In genomic region chr14:103054731-103055130, GRCm38 (mm10) we compare ENCODE assay signal across 40 mouse cellular contexts. TPM values are rescaled to one million over a fixed set of nuclear protein-coding genes. Genes with fewer than 3 reads are reported as not detected.
"Had no signal": no experiment of that assay in that cellular context is flagged by ENCODE, and none has a peak within 500 bp of the region (broad histone marks: within the 10 kb centered on the region; RNA-seq: fewer than 3 reads in every experiment).

No protein-coding gene starts in this region.

- H3K27ac ChIP-seq: limb, embryonic 10.5 days; limb, embryonic 12.5 days; limb, embryonic 13.5 days; limb, embryonic 15.5 days; liver, embryonic 12.5 days; liver, embryonic 13.5 days; liver, embryonic 14.5 days; liver, embryonic 15.5 days; lung, embryonic 15.5 days; macrophage; midbrain, embryonic 10.5 days; midbrain, embryonic 12.5 days; midbrain, embryonic 15.5 days; neural tube, embryonic 12.5 days; neural tube, embryonic 13.5 days had no signal

- H3K4me3 ChIP-seq: limb, embryonic 10.5 days; limb, embryonic 12.5 days; limb, embryonic 13.5 days; limb, embryonic 15.5 days; liver, embryonic 12.5 days; liver, embryonic 13.5 days; liver, embryonic 15.5 days; lung, embryonic 15.5 days; megakaryocyte, embryonic 14.5 days; midbrain, embryonic 10.5 days; midbrain, embryonic 12.5 days; midbrain, embryonic 15.5 days; myocyte; neural tube, embryonic 12.5 days; neural tube, embryonic 13.5 days had no signal

- H3K36me3 ChIP-seq: limb, embryonic 10.5 days; limb, embryonic 12.5 days; limb, embryonic 13.5 days; limb, embryonic 15.5 days; liver, embryonic 12.5 days; liver, embryonic 13.5 days; liver, embryonic 15.5 days; lung, embryonic 15.5 days; midbrain, embryonic 10.5 days; midbrain, embryonic 12.5 days; midbrain, embryonic 15.5 days; neural tube, embryonic 12.5 days; neural tube, embryonic 13.5 days had no signal

- H3K4me2 ChIP-seq: limb, embryonic 12.5 days; limb, embryonic 13.5 days; limb, embryonic 15.5 days; liver, embryonic 11.5 days; liver, embryonic 12.5 days; liver, embryonic 13.5 days; liver, embryonic 15.5 days; lung, embryonic 14.5 days; lung, embryonic 15.5 days; midbrain, embryonic 12.5 days; midbrain, embryonic 15.5 days; neural tube, embryonic 12.5 days; neural tube, embryonic 13.5 days had no signal

- H3K27me3 ChIP-seq: limb, embryonic 12.5 days; limb, embryonic 13.5 days; limb, embryonic 15.5 days; liver, embryonic 12.5 days; liver, embryonic 13.5 days; liver, embryonic 15.5 days; lung, embryonic 15.5 days; megakaryocyte, embryonic 14.5 days; midbrain, embryonic 12.5 days; midbrain, embryonic 15.5 days; neural tube, embryonic 12.5 days; neural tube, embryonic 13.5 days had no signal

- ATAC-seq: liver, embryonic 12.5 days; liver, postnatal 0 days; lung, postnatal 0 days; midbrain, embryonic 15.5 days; midbrain, embryonic 16.5 days had no signal

- H3K9ac ChIP-seq: limb, embryonic 12.5 days; limb, embryonic 13.5 days; limb, embryonic 15.5 days; liver, embryonic 12.5 days; liver, embryonic 13.5 days; liver, embryonic 14.5 days; liver, embryonic 15.5 days; liver, postnatal 0 days; lung, embryonic 14.5 days; lung, embryonic 15.5 days; midbrain, embryonic 12.5 days; midbrain, embryonic 15.5 days; neural tube, embryonic 12.5 days; neural tube, embryonic 13.5 days had no signal

- DNase-seq: left cerebral cortex, postnatal 4 days; liver; liver, embryonic 13.5 days; liver, postnatal 0 days; lung, adult 18-20 months; lung, adult 2 months; lung, embryonic 14.5 days; lung, postnatal 10 days; lung, postnatal 14 days; lung, postnatal 36 days; lung, postnatal 4 days; midbrain, embryonic 14.5 days had no signal

- H3K9me3 ChIP-seq: limb, embryonic 10.5 days; limb, embryonic 12.5 days; limb, embryonic 13.5 days; limb, embryonic 15.5 days; liver, embryonic 12.5 days; liver, embryonic 13.5 days; liver, embryonic 15.5 days; lung, embryonic 15.5 days; megakaryocyte, embryonic 14.5 days; midbrain, embryonic 10.5 days; midbrain, embryonic 12.5 days; midbrain, embryonic 15.5 days; neural tube, embryonic 12.5 days; neural tube, embryonic 13.5 days had no signal

- H3K4me1 ChIP-seq: limb, embryonic 12.5 days; limb, embryonic 13.5 days; limb, embryonic 15.5 days; liver, embryonic 13.5 days; liver, embryonic 15.5 days; midbrain, embryonic 10.5 days; midbrain, embryonic 12.5 days; midbrain, embryonic 15.5 days; neural tube, embryonic 12.5 days; neural tube, embryonic 13.5 days had no signal

RNA-seq across cellular contexts. Expression of gene Acod1, which starts 8.0 kb away (rescaled TPM):
- total RNA-seq: left cerebral cortex, postnatal 10 days; left cerebral cortex, postnatal 14 days; left cerebral cortex, postnatal 25 days; left cerebral cortex, postnatal 36 days; left cerebral cortex, postnatal 4 days; midbrain, postnatal 0 days had no signal
- polyA plus RNA-seq: limb, embryonic 10.5 days; limb, embryonic 11.5 days; limb, embryonic 12.5 days; limb, embryonic 13.5 days; limb, embryonic 15.5 days; liver, embryonic 16.5 days; liver, postnatal 0 days; lung, embryonic 14.5 days; lung, embryonic 15.5 days; lung, embryonic 16.5 days; midbrain, embryonic 10.5 days; midbrain, embryonic 12.5 days; midbrain, embryonic 15.5 days; midbrain, embryonic 16.5 days; midbrain, postnatal 0 days; myocyte; neural tube, embryonic 11.5 days; neural tube, embryonic 12.5 days; neural tube, embryonic 13.5 days had no signal
